Mouse (Mus musculus) stomach, postnatal 0 days (tissue): Measurements from ENCODE around the gene Wdr45.

Experiments used
- CTCF ChIP-seq: IDR thresholded peaks from 2 replicates; pipeline ENCODE4 v1.5.1; 2016; ENCODE audit warnings: antibody characterized with exemption, low read depth, mild to moderate bottlenecking, moderate library complexity
- EP300 ChIP-seq: optimal IDR thresholded peaks from 2 replicates; pipeline ENCODE3; 2016; ENCODE audit warnings: antibody characterized with exemption

DNA sequence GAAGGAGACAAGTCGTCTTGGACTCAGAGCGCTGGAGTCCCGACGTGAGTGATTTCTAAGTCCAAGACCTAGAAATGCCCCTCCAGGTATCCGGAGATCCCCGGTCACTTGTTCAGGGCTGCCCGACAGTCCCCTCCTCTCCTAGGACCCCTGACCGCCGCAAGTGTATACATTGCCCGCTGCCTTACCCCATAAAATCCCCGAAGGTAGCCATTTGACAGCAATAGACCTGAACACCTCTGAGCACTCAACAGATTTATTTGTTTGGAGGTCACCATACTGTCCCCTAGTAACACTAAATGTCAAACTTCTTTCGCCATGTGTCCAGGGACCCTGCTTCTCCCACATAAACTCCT, 34.1 kb upstream of the Wdr45 start:
- no peak for TF ChIP-seq EP300
- no peak for TF ChIP-seq CTCF
